Mouse (Mus musculus) heart, postnatal 0 days (tissue): ENCODE results near the gene Amer1.

Source experiments
- CTCF ChIP-seq: IDR thresholded peaks from 2 replicates; pipeline ENCODE4 v1.5.1; 2016; ENCODE audit warnings: antibody characterized with exemption, control low read depth, low read depth
- EP300 ChIP-seq: IDR thresholded peaks from 2 replicates; pipeline ENCODE4 v1.6.1; 2016; ENCODE audit warnings: antibody characterized with exemption, low read depth

GRCm38 (mm10) chrX:95441290-95441689, 3.4 kb downstream of the Amer1 start:
- TF ChIP-seq CTCF (no peak), EP300 (no peak)
